Mouse (Mus musculus): ENCODE measurements around the gene Ehhadh.

DNA sequence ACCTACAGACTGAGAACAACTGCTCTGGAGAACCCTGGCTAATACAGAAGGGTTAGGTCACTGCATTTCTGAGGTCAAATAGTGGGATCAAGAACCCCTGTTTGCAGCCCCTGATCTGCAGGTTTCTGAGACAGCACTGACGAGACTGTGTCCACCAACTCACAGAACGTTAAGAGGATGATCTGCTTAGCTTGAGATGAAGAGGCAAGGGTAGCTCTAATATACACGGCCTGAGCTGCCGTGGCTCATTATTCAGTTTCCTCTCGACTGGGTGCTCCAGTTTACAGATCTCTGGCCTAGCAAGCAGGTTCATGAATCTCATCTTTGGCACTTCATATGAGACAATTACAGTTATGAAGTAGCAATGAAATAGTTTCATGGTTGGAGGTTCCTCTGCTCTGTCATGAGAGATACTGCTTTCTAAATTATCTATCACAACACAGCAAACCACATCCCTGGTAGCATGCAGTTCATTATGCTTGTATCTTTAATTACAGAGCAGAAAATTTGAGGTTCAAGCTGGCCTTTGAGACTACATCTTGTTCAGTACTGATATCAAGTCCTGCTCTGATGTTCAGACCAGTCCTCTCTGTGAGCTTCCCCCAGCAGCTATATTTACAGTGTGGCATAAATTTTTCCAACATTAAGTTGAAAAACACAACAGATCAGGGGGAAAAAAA is 45.3 kb downstream of the Ehhadh start:
- TF ChIP-seq CTCF (IDR thresholded peaks at IDR 0.05) (no peak), EP300 (IDR thresholded peaks at IDR 0.05) (no peak)
